Mouse (Mus musculus) left cerebral cortex, adult 9 months (tissue): ENCODE results near the gene Ythdf1.

Experiments
- DNase-seq, 2 experiments: peaks; one replicate each; pipeline ENCODE4 v3.0.0; 2022; ENCODE audit warnings: low spot score in 2 of 2

Gene Ythdf1

GRCm38 (mm10) chr2:180879365-180880067 is 41.2 kb downstream of the Ythdf1 start:
- DNase-seq = peak in 1 of 2 experiments; percentile 69

DNA sequence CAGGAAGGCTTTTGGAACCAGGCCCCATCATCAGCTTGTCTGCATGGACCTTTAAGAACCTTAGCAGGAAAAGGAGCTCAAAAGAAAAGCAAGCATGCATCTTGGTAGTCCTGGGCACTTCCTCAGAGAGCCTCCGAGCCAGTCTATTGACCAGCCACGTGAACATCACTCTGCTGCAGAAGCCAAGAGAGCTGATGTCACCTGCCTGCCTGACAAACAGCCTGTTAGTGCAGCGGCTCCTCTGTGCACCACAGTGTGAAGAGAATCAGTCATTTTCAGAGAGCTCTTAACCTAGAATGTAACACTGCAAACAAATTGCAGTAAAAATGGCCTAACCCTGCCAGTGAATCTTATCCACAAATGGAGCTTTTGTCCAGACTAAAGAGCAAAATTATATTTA is 50.7 kb downstream of the Ythdf1 start:
- DNase-seq = no peak

DNA sequence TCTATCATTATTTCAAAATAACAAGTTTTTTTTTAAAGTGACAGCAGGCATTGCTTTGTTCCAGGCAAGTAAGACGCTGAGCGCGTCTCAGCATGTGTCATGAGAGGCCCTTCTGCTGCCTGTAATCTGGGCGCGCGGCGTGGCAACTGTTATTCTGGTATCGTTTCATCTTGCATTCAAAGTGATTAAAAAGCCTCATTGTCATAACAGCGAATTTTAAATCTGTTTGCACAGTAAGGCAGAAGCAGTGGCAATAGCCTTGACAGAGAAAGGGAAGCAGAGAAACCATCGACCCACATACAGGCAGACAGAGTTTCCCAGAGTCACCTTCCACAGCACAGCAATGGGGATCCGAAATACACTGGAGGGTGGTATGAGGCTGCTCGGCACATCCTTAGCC is 59.2 kb downstream of the Ythdf1 start:
- DNase-seq = peak in 1 of 2 experiments; percentile 46

DNA sequence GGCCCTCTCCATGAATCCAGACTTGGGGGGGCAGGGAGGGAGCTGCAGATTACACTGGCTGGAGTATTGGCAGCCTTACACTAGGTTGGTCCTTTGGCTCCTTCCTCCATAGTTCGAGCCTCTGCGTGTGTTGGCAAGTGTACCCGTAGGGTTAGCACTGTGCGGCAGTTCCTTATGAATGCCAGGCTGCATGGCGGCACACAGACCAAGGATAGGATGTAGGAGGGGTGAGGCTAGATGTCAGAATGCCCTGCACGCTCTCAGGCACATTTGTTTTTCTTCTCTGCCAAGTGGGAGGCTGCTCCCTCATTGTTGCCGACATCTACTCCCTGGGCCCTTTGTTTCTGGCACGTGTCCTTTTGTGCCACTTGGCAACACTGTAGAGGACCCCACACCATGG is 63.6 kb downstream of the Ythdf1 start:
- no peak for DNase-seq

- DNase-seq = peak; percentile 55 to 80
These were observed 65.7 kb downstream of the Ythdf1 start for GRCm38 (mm10) chr2:180855005-180855544.
